In genomic region chr4:58184681-58185341, GRCm38 (mm10) we compare ENCODE assay signal across 13 mouse cellular contexts. TPM values are rescaled to one million over a fixed set of nuclear protein-coding genes. Genes with fewer than 3 reads are reported as not detected.
A peak's percentile ranks its signal among the peaks of the same experiment; 100 is the strongest.
DNase-seq lines count a peak whose midpoint lies in the region; ATAC-seq and TF ChIP-seq lines count a peak whose summit lies in the region.
"Had no signal": no experiment of that assay in that cellular context is flagged by ENCODE, and none has a peak within 500 bp of the region (broad histone marks: within the 10 kb centered on the region; RNA-seq: fewer than 3 reads in every experiment).

No protein-coding gene starts in this region.

- no peak for TF ChIP-seq EP300 in heart, postnatal 0 days (IDR thresholded peaks at IDR 0.05; ENCODE audit: low read depth)

- no peaks in the 10 kb centered on the region for H3K27me3 ChIP-seq in heart, postnatal 0 days (ENCODE audit: control insufficient read depth, insufficient read depth, low read length)
- H3K27me3 ChIP-seq in forebrain, embryonic 16.5 days (replicated peaks; ENCODE audit: control insufficient read depth, insufficient read depth, low read length): no peaks in the 10 kb centered on the region
- H3K27me3 ChIP-seq: embryonic facial prominence, embryonic 13.5 days; limb, embryonic 15.5 days; neural tube, embryonic 12.5 days had no signal

- no peak for TF ChIP-seq CTCF in heart, postnatal 0 days (IDR thresholded peaks at IDR 0.05; ENCODE audit: low read depth)
- no peak for TF ChIP-seq CTCF in embryonic fibroblast, embryonic 13.5 days (IDR thresholded peaks at IDR 0.05; ENCODE audit: borderline replicate concordance, insufficient read depth, low read length)

- peak; percentile 14 for DNase-seq in heart, postnatal 0 days (ENCODE audit: low spot score)
- no peak for DNase-seq in heart, postnatal 4 days
- peak; percentile 51 for DNase-seq in kidney, postnatal 10 days
- peak; percentile 65 for DNase-seq in skeletal muscle tissue, adult 2 months (ENCODE audit: low read depth, low spot score)
- DNase-seq in spleen, postnatal 10 days (ENCODE audit: low spot score in 2 of 2): no peak
- DNase-seq in testis, postnatal 14 days (ENCODE audit: low spot score): no peak

- 53% methylated on average over 5 of the region's 5 CpGs for WGBS in heart, postnatal 0 days
- 82% methylated on average over 5 of the region's 5 CpGs for WGBS in forebrain, embryonic 16.5 days

- H3K9ac ChIP-seq in heart, postnatal 0 days (replicated peaks; ENCODE audit: low read depth, low read length): no peak overlapping the region
- H3K9ac ChIP-seq in forebrain, embryonic 16.5 days (replicated peaks; ENCODE audit: low read depth, low read length): no peak overlapping the region
- H3K9ac ChIP-seq: embryonic facial prominence, embryonic 13.5 days; limb, embryonic 15.5 days; neural tube, embryonic 12.5 days had no signal

- no peak overlapping the region for H3K4me2 ChIP-seq in heart, postnatal 0 days (ENCODE audit: low read depth, low read length)
- H3K4me2 ChIP-seq in forebrain, embryonic 16.5 days (ENCODE audit: low read length): no peak overlapping the region
- H3K4me2 ChIP-seq: embryonic facial prominence, embryonic 13.5 days; limb, embryonic 15.5 days; neural tube, embryonic 12.5 days had no signal

- H3K4me1 ChIP-seq in heart, postnatal 0 days (ENCODE audit: control insufficient read depth, insufficient read depth): no peaks in the 10 kb centered on the region
- peaks cover 13% of the 10 kb centered on the region for H3K4me1 ChIP-seq in embryonic fibroblast, embryonic 13.5 days (ENCODE audit: control insufficient read depth, insufficient read depth, low read length)
- no peaks in the 10 kb centered on the region for H3K4me1 ChIP-seq in forebrain, embryonic 16.5 days (replicated peaks; ENCODE audit: control insufficient read depth, insufficient read depth, low read length)
- H3K4me1 ChIP-seq: limb, embryonic 15.5 days; midbrain, embryonic 10.5 days; neural tube, embryonic 12.5 days had no signal

- H3K4me3 ChIP-seq in heart, postnatal 0 days (ENCODE audit: low read depth, low read length): no peak overlapping the region
- H3K4me3 ChIP-seq in embryonic fibroblast, embryonic 13.5 days (ENCODE audit: insufficient read depth, low read length): no peak overlapping the region
- H3K4me3 ChIP-seq in forebrain, embryonic 16.5 days (replicated peaks; ENCODE audit: low read length): no peak overlapping the region
- H3K4me3 ChIP-seq: embryonic facial prominence, embryonic 13.5 days; limb, embryonic 15.5 days; midbrain, embryonic 10.5 days; neural tube, embryonic 12.5 days had no signal

- H3K9me3 ChIP-seq in heart, postnatal 0 days (replicated peaks; ENCODE audit: control insufficient read depth, low read length): no peaks in the 10 kb centered on the region
- no peaks in the 10 kb centered on the region for H3K9me3 ChIP-seq in forebrain, embryonic 16.5 days (ENCODE audit: control insufficient read depth, low read length)
- H3K9me3 ChIP-seq: embryonic facial prominence, embryonic 13.5 days; limb, embryonic 15.5 days; midbrain, embryonic 10.5 days; neural tube, embryonic 12.5 days had no signal

- no peak for TF ChIP-seq POLR2A in embryonic fibroblast, embryonic 13.5 days (IDR thresholded peaks at IDR 0.05; ENCODE audit: low read depth, low read length)

- H3K36me3 ChIP-seq in heart, postnatal 0 days (replicated peaks; ENCODE audit: control insufficient read depth, insufficient read depth, low read length): no peaks in the 10 kb centered on the region
- no peaks in the 10 kb centered on the region for H3K36me3 ChIP-seq in forebrain, embryonic 16.5 days (ENCODE audit: control insufficient read depth, insufficient read depth)
- H3K36me3 ChIP-seq: embryonic facial prominence, embryonic 13.5 days; limb, embryonic 15.5 days; midbrain, embryonic 10.5 days; neural tube, embryonic 12.5 days had no signal

- no peak overlapping the region for H3K27ac ChIP-seq in heart, postnatal 0 days (ENCODE audit: low read depth)
- H3K27ac ChIP-seq in embryonic fibroblast, embryonic 13.5 days (ENCODE audit: insufficient read depth, low read length): peak overlapping the region; percentile 83
- no peak overlapping the region for H3K27ac ChIP-seq in forebrain, embryonic 16.5 days (ENCODE audit: low read length)
- H3K27ac ChIP-seq: limb, embryonic 15.5 days; midbrain, embryonic 10.5 days; neural tube, embryonic 12.5 days had no signal

- no peak for ATAC-seq in heart, postnatal 0 days (ENCODE audit: insufficient read depth, low read depth)
- no peak for ATAC-seq in forebrain, embryonic 16.5 days
- ATAC-seq: activated CD4-positive, CD25-positive, alpha-beta regulatory T cell, adult 4 months had no signal

RNA-seq across cellular contexts. Expression of gene Svep1, which starts 21.8 kb away (rescaled TPM):
- 5.1 and 6.4 TPM in 2 replicates for total RNA-seq in heart, postnatal 0 days (2014; rRNA removed; ENCODE audit: low replicate concordance)
- 0.52 and 0.86 TPM in 2 replicates for polyA plus RNA-seq in heart, postnatal 0 days (2015; fragmentation: Nextera tagmentation; extraction: Ambion mirVana)
- 1 to 10 TPM; 9.7 TPM for total RNA-seq in heart, postnatal 4 days (2021)
- polyA plus RNA-seq in embryonic fibroblast, embryonic 13.5 days (2011; ENCODE audit: insufficient read length, low read depth, missing spikeins): 82.5 and 85.8 TPM in 2 replicates
- 0.49 and 0.65 TPM in 2 replicates for polyA plus RNA-seq in forebrain, embryonic 16.5 days (2015; fragmentation: Nextera tagmentation; extraction: Ambion mirVana)
- polyA plus RNA-seq: activated CD4-positive, CD25-positive, alpha-beta regulatory T cell, adult 4 months had no signal

Comparison
In these comparisons a context has a peak if more than half of its experiments do, and no peak if none do; other contexts are left out.
1. DNase-seq: peak in heart, postnatal 0 days (single experiment), kidney, postnatal 10 days (single experiment) and skeletal muscle tissue, adult 2 months (single experiment); none in heart, postnatal 4 days (single experiment), spleen, postnatal 10 days (0 of 2) and testis, postnatal 14 days (single experiment).
2. RNA of gene Svep1, which starts 21.8 kb away (polyA plus RNA-seq): 82.5 to 85.8 TPM in embryonic fibroblast, embryonic 13.5 days; 0.52 to 0.86 TPM in heart, postnatal 0 days and 0.49 to 0.65 TPM in forebrain, embryonic 16.5 days; every median in the first group is over 10 times any median in the second.